Mouse (Mus musculus) cerebellum, postnatal 4 days (tissue): Measurements from ENCODE around the gene 2310039H08Rik.
"Not testable (repeated sequence)": the region's sequence is repeated elsewhere in the genome, so short reads cannot be mapped to it uniquely, and the experiment has no call there.

Experiments
- DNase-seq, 2 experiments: peaks; one replicate each; pipeline ENCODE4 v3.0.0; 2022; ENCODE audit warnings: low spot score in 2 of 2, mixed read lengths in 1 of 2

2310039H08Rik gene

GRCm38 (mm10) chr17:46758753-46759152, 13.7 kb upstream of the 2310039H08Rik start:
- no peak for DNase-seq

- no peak for DNase-seq
Observed at GRCm38 (mm10) chr17:46763544-46763943, 8.9 kb upstream of the 2310039H08Rik start, which contains the start of gene Ptcra. Gene Ptcra (minus strand): TSS chr17:46763712.

GRCm38 (mm10) chr17:46764916-46765315, 7.5 kb upstream of the 2310039H08Rik start:
- not testable (repeated sequence) for DNase-seq

GRCm38 (mm10) chr17:46767868-46768267, 4.6 kb upstream of the 2310039H08Rik start:
- no peak for DNase-seq

GRCm38 (mm10) chr17:46770546-46770945, 1.9 kb upstream of the 2310039H08Rik start:
- DNase-seq, result no peak

GRCm38 (mm10) chr17:46771025-46771424, 1.4 kb upstream of the 2310039H08Rik start:
- DNase-seq, result no peak

GRCm38 (mm10) chr17:46771616-46772015, 819 bp upstream of the 2310039H08Rik start:
- no peak for DNase-seq

- DNase-seq, result no peak
Observed at GRCm38 (mm10) chr17:46772038-46772403, 414 bp upstream of the 2310039H08Rik start.

- no peak for DNase-seq
Observed at GRCm38 (mm10) chr17:46773278-46774130, 1.1 kb downstream of the 2310039H08Rik start.

- DNase-seq, result no peak
Observed at GRCm38 (mm10) chr17:46774131-46774472, 1.7 kb downstream of the 2310039H08Rik start.

GRCm38 (mm10) chr17:46775070-46775469, 2.6 kb downstream of the 2310039H08Rik start:
- no peak for DNase-seq

GRCm38 (mm10) chr17:46776087-46776486, 3.7 kb downstream of the 2310039H08Rik start:
- no peak for DNase-seq

GRCm38 (mm10) chr17:46781876-46782275, 9.4 kb downstream of the 2310039H08Rik start:
- no peak for DNase-seq

GRCm38 (mm10) chr17:46782341-46783221, 10.1 kb downstream of the 2310039H08Rik start, which contains the start of gene Rpl7l1:
Gene Rpl7l1 (minus strand): TSS chr17:46782672.
- peak; percentile 76 to 86 for DNase-seq

GRCm38 (mm10) chr17:46783222-46783565, 10.8 kb downstream of the 2310039H08Rik start:
- no peak for DNase-seq

GRCm38 (mm10) chr17:46786952-46787351, 14.5 kb downstream of the 2310039H08Rik start:
- no peak for DNase-seq

- not testable (repeated sequence) for DNase-seq
Observed at GRCm38 (mm10) chr17:46787974-46788373, 15.5 kb downstream of the 2310039H08Rik start.

GRCm38 (mm10) chr17:46792963-46793362, 20.5 kb downstream of the 2310039H08Rik start:
- no peak for DNase-seq

GRCm38 (mm10) chr17:46796743-46797142, 24.3 kb downstream of the 2310039H08Rik start:
- no peak for DNase-seq

- DNase-seq, result no peak
Observed at GRCm38 (mm10) chr17:46797386-46797785, 25.0 kb downstream of the 2310039H08Rik start.

- no peak for DNase-seq
Observed at GRCm38 (mm10) chr17:46799680-46800079, 27.2 kb downstream of the 2310039H08Rik start.

GRCm38 (mm10) chr17:46801761-46802160, 29.3 kb downstream of the 2310039H08Rik start:
- DNase-seq, result no peak

GRCm38 (mm10) chr17:46808376-46808775, 35.9 kb downstream of the 2310039H08Rik start:
- no peak for DNase-seq
